Mouse (Mus musculus) c-Kit-positive CD71-positive TER-119-negative erythroid progenitor cells, embryonic 14.5 days (primary cell): Measurements from ENCODE around the gene Rce1.

ENCODE experiments used
- DNase-seq: peaks from one replicate; pipeline ENCODE4 v3.0.0-alpha.2; 2013; ENCODE audit warnings: low read depth

Gene Rce1

DNA sequence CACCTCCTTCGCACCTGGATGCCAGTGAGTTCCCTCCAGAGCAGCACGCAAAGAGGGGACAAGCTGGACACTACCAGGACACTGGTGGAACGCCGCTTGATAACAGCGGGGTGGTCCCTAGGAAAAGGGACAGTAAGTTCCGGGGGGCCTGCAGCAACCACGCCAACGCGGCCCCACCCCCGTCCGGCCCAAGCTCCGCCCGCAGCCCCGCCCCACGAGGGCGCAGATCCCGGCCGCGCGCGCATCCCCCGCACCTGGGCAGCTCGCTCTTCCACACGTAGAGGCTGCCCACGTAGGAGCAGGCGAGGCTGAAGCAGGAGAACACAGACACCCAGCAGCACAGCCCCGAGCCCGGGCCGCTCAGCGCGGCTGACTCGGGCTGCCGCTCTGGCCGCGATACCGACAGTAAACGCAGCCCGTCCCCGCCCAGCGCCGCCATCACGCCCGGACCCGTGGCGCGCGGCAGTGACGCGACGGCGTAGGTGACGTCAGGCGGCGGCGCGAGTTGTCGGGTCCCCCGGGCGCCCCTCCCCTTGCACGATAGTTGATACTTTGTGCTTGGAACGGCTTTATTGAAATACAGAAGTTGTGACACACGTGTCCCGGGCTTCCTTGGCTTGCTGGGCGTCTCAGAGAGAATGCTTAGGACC is at the start of gene Rce1:
TSS of gene Rce1 (minus strand) at position 463 of the 650 bp plus-strand sequence.
- DNase-seq = peak; percentile 86

DNA sequence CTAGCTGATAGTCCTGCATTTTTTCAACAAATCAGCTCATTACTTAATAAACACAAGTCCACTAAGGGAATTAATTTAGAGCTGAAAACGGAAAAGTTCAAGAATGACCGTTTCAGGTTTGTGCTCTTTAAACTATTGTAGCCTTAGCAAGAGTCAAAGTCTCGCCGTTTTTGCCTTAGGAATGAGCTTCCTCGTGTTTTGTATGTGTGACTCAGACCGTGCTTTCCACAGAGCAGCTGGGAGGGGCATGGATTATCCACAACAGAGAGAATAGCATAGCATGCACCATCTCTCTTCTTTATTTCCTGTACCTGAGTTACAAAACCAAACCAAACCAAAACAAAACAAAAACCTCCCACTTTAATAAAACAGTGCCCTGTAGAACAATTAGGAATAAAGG is 47.0 kb upstream of the Rce1 start:
- DNase-seq = no peak

DNA sequence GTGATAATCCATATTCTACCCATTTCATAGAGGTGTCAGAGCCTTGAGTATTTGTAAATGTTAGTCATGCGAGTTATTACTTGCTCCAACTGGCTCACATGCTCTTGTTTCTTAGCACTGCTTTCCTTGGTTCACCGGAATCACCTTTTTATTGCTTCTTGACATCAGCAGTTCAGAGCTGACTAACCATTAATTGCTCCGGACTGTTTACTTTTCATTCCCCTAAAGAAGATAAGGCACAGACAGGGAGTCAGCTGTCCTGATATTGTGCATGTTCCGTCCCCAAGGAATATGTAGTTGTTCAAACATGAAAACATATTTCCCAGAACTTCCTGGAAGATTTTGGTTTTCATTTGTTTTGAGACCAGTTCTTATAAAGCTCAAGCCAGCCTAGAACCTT is 45.3 kb upstream of the Rce1 start:
- no peak for DNase-seq

DNA sequence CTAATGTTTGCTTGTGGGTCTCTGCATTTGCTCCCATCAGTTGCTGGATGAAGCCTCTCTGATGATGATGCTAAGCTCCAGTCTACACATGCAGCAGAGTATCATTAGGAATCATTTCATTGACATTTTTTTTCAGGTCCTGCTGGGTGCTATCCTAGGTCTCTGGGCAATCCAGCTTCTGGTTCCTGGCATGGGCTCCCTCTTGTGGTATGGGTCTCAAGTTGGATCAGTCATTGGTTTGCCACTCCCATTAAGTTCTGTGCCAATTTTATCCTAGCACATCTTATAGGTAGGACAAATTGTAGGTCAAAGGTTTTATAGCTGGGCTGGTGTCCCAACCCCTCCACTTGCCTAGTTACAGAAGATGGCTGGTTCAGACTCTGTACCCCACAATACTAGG is 41.4 kb upstream of the Rce1 start:
- DNase-seq = no peak

DNA sequence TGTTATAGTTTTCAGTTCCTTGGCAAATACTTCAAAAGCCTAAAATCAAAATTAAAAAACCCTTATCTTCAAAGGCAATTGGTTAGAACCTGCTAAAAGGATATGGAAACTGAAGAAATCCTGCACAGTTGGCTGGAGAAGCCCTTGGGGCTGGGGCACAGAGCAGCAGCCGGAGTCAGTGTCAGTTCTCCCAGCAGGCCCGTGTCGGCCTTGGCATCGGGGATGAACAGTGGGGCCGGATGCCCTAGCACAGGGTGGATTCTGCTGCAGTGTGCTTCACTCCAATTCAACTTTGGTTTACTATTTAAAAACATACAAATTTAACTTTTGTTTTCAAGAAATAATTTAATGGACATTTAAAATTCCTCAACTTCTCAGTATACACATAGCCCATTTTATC is 32.7 kb upstream of the Rce1 start:
- DNase-seq = no peak

DNA sequence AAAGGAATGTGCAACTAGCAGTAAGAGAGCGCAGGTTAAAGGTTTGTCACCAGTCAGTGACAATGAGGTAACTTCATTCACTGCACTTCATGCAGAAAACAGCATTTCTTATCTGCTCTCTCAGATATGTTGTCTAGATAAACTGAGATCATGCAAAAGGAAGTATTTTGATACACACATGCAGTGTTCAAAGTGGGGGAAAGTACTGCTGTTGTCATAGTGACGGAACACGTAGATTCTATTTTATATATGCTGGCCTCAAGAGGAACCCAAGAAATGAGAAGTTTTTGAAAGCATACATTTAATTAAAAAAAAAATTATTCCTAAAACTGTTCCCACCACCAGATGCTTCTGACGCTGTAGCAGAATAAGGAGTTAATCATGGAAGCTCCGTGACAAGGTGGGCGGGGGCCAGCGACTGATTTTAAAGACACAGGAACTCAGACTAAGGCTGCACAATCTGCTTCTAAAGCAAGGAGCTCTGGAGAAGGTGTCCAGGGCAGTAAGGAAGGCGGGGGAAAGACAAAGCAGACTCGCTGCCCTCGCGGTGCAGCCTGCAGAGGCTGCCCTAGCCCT is 21.6 kb upstream of the Rce1 start:
- no peak for DNase-seq

DNA sequence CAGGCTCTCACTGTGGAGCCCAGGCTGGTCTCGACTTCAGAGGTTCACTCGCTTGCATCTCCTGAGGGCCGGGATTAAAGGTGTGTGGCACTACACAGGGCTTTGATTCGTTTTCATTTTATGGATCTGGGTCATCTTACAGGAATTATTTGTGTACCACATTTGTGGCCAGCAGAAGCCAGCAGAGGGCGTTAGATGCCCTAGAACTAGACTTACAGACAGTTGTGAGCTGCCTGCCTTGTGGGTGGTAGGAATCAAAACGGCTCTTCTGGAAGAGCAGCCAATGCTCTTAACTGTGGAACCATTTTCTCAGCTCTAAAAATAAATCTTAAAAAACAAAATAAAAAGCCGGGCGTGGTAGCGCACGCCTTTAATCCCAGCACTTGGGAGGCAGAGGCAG is 18.8 kb upstream of the Rce1 start:
- DNase-seq = no peak

DNA sequence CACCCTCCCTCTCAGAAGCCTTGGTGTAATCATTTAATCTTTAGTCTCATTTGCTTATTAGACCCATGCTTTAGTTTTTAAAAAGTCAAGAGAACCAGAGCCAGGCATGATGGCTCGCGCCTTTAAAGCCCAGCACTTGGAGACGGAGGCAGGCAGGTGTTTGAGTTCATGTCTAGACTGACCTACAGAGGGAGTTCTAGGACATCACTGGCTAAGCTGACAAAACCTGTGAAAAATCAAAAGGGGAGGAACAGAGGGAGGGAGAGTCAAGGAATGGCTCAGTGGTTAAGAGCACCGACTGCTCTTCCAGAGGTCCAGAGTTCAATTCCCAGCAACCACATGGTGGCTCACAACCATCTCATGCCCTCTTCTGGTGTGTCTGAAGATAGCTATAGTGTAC is 10.5 kb upstream of the Rce1 start:
- DNase-seq = no peak

DNA sequence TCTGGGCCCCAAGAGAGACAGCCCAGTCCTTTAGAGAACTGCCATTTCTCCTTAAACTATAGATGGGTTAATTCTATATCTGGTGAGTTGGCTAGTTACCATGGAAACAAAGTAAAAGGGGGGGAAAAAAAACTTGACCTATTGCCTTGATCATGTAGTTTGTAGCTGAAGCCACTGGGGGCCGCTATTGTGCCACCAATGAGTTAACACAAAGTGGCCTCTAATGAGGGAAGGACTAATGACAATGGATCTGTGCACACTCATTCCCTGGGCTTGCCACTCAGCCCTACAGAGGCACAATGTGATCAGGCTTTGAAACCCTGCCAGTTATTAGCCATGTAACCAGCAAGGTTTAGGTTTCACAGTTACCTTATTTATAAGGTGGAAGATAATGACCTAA is 3.4 kb upstream of the Rce1 start:
- peak; percentile 60 for DNase-seq

DNA sequence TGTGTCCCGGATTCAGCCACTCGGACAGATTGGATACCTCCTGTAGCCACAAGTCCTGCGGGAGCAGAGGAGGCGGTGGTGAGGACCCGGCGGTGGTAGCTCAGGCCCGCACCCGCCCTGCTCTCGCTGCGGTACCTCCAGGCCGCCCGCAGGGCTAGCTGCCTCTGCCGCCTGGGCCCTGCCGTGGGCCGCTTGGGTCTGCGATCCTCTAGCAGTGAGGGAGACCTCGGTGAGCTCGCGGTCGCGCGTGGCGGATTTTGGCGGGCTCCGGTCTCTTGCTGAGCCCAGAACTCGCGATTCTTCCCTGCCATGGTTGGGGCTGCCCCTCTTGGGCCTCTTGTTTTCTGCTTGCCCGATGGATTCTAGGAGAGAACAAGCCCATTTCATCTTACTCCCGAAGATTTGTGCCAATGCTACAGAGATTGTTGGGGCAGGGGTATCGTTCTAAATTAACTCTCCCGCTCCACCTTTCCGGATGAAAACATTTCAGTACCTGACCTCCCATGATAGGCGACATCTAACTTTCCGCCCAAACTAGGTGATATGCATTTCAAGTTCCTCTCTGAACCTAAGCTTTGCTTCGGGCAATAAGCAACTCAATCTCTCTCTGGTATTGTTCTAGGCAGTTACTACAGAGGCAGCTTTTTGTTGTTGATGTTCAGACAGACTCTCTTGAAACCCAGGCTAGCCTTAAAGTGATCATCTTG is 541 bp upstream of the Rce1 start:
- DNase-seq = no peak

DNA sequence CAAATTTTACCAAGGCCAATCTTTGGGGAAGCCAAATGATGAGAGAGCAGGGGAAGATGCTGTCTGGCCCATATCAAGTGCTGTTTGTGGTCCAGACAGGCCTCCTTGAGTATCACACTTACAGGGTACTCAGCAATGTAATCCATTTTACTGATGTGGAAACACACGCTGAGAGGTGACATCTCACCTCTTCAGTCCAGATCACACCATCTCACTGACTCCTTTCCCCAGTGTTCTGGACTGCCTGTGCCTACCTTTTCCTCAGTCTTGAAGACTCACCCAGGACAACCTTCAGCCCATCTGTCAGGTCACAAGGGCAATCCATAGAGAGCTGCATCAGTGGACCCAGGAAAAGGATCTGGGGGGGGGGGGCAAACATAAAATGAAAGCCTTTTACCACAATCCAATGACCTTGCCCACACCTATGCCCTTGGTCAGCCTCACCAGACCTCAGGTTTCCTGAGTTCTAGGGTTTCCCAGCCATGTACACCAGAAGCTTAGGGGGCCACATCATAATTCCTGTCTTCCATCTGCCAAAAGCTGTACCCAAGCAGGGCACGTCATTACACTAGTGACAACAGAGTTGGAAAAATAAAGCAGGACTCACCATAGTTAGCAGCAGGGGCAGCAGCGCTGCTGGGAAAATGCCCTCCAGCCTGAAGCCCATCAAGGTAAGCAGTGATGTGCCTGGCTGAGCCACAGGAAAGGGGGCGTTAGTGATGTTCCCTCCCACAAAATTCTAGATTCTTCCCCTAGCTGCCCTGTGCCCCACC is 849 bp downstream of the Rce1 start:
- no peak for DNase-seq

DNA sequence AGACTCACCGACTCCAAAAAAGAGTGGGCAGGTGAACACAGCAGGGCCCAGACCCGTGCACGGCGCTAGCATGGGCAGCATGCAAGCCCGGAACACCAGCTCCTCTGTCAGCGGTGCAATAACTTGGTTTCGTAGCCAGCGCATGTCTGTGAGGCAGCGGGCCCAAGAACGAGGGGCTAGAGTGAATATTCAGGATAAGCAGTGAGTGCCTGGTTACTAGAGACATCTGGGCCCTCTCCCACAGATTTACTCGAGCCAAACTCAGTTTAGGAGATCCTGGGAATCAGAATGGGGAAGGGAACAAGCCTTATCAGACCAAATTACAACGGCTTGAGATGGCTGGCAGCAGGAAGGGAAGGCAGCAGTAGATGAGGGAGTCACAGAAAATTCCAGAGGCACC is 1.4 kb downstream of the Rce1 start:
- DNase-seq = no peak

DNA sequence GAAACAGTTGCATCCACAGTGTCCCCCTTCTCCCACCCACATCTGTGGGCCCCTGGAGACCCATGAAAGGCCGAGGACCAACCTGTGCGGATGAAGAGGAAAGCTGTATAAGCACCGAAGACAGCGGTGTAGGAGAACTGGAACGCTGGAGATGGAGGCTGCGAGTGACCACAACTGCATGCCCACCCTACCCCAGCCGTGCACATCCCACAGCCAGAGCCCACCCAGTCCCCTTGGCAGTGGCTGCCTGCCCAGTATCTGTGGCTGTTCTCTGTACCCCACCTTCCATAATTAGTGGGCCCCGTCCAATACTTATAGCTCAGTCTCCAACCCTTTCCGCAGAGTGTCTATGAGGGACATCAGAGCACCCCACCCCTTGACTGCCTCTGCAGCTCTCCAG is 2.0 kb downstream of the Rce1 start:
- DNase-seq = no peak

DNA sequence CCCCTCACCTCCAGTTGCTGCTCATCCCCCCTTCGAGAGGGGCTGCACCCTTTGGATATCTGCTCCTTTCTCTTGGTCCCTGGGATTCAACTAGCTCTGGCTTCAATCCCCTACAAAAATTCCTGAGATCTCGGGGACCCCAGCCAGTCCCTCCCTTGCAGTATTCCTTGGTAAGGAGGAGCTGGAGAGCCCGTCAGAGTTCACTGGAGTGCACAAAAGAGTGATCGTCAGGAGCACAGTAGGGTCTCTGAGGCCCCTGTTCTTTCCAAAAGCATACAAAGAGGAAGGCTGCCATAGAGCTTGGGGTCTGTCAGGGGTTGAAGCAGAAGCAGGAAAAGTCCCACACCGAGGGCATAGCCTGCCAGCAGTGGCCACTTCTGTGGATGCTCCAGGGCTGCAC is 2.7 kb downstream of the Rce1 start:
- DNase-seq = no peak

DNA sequence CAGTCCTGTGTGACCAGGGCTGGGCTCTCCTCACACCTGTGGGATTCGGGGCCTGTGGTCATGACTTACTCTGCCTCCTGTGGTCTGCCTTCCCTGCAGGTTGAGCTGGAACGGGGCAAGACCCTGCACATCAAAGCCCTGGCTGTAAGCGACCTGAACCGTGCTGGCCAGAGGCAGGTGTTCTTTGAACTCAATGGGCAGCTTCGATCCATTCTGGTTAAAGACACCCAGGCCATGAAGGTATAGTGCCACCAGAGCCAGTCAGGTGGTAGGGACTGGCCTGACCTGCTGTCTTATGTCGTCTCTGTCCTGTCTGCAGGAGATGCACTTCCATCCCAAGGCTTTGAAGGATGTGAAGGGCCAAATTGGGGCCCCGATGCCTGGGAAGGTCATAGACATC is 4.7 kb downstream of the Rce1 start:
- DNase-seq = no peak

DNA sequence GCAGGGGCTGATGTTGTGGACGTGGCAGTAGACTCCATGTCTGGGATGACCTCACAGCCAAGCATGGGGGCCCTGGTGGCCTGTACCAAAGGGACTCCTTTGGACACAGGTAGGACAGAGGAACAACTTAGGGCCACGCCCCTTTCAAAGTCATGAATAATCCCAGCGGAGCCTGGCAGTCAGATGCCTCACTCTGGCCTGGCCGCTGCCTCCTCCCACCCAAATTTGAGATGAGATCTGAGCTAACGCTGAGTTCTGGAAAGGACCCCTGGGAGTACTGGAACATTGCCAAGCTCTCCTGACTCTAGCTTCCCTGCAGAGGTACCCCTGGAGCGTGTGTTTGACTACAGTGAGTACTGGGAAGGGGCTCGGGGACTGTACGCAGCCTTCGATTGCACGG is 6.0 kb downstream of the Rce1 start:
- DNase-seq = no peak

DNA sequence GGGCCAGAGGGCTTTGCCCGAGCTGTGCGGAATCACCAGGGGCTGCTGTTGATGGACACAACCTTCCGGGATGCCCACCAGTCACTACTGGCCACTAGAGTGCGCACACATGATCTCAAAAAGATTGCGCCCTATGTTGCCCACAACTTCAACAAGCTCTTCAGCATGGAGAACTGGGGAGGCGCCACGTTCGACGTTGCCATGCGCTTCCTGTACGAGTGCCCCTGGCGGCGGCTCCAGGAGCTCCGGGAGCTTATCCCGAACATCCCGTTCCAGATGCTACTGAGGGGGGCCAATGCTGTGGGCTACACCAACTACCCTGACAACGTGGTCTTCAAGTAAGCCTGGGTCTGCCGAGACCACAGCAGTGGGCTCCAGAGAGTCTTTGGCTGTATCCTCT is 7.3 kb downstream of the Rce1 start:
- no peak for DNase-seq

DNA sequence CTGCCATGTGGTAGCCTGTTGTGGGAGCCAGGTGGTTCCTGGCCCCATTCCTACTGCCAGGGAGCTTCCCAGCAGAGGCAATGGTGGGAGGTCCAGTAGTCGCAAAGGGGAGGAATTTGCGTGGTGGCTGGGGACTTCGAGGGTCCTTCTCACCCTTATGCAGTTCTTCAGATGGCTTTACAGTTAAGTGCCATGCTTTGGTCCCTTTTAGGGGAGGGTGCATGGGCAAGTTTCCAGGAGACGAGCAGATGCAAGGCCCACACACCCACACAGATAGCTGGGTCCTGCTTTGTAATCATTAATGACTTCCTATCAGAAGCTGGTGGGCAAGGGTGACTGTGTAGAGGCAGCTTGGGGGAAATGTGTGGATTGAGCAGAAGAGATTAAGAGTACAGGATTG is 8.9 kb downstream of the Rce1 start:
- no peak for DNase-seq

DNA sequence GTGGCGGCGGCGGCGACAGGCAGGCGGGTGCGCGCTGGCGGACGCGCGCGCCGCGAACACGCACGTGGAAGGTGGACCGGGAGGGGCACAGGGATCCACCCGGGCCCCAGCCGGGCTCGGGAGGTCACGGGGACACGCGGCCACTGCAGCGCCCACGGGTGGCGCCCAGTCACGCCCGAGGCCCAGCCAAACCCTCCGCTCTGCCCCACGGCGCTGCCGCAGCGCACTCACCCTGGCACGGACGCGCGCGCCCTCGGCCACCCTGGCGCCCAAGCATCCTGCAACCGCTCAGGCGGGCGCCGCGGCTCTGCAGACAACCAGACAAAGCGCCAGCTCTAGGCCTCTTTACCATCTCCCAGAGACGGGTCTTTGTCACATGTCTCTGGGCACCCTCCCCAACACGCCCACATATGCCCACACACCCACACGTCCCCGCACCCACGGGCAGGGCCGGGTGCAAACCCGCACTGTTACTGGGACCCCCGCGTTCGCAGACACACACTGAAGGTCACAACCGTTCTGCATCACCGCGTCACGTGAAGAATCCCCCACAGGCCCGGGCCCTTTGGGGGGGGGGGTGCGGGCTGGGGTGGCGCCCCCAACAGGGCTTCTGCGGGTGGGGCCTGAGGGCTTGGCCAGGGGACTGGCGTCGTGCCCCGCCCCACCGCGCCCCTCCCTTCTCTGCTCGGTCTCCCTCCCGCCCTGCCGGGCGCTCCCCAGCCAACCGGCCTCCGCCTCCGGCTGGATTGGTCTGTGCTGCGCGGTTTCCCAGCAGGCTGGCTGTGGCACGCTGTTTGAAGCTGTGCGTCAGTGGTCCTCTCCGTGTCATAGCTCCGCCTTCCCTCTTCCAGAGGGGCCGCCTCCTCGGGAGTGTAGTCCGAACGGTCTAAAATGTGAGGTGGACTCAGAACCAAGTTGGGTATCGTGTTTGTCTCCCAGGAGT is 10.0 kb downstream of the Rce1 start, which contains the start of gene Lrfn4:
TSS of gene Lrfn4 (minus strand) at position 517 of the 943 bp plus-strand sequence.
- peak; percentile 72 for DNase-seq

DNA sequence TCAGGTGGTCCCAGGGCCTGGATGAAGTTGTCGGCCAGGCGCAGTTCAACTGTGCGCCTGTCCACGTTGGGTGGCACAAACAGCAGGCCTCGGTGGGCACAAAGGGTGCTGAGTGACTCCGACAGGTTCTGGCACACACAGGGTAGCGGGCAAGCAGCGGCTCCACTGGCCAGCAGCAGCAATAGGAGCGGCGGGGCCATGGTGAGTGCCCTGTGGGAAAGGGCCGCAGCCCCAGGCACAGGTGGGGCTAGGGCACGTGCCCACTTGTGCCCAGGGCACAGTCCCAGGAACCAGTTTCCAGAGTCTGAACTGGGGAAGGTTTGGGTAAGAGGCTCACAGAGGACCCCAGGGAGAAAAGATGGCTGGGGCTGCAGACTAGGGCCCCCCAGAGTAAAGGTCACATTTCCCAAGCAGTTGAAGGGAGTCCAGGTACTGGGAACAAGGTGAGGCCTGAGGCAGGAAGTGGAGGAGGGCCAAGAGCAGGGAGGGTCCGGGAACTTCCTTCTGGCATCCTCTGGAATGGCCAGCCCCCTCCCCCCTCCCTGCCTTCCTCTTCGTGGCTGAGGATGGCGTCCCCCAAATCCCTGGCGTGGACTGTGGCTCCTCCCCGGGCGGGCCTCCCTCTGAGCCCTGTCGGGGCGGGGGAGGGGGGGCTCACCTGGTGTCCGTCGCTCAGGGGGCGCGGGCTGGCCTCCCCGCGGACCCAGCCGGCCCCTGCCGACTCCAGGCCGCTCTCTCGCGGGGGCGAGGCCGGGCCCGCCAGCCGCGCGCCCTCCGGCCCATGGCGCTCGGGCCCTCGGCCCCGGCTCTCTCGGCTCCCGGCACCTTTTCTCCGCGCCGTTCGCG is 10.9 kb downstream of the Rce1 start:
- no peak for DNase-seq
